Mouse (Mus musculus): ENCODE data around the gene Tmem94. TPM values are rescaled to one million over a fixed set of nuclear protein-coding genes. Genes with fewer than 3 reads are reported as not detected.

The Tmem94 gene
- polyA plus RNA-seq (2015; fragmentation: Nextera tagmentation; extraction: Ambion mirVana) = 28.2 and 29.1 TPM in 2 replicates

- Histone ChIP-seq H3K36me3 (ENCODE audit: control insufficient read depth, insufficient read depth, low read length) (no peaks in the 10 kb centered on the region), H3K27me3 (ENCODE audit: control insufficient read depth, insufficient read depth, low read depth, low read length) (no peaks in the 10 kb centered on the region), H3K9ac (ENCODE audit: low read length) (peak within 1 kb of the TSS; percentile 87), H3K4me3 (ENCODE audit: low read length) (peak within 1 kb of the TSS; percentile 82), H3K4me1 (replicated peaks; ENCODE audit: control insufficient read depth, insufficient read depth, low read length) (peaks cover 30% of the 10 kb centered on the region), H3K4me2 (ENCODE audit: low read depth, low read length) (peak within 1 kb of the TSS; percentile 61), H3K9me3 (ENCODE audit: control insufficient read depth, low read length) (no peaks in the 10 kb centered on the region), H3K27ac (ENCODE audit: low read length) (peak within 1 kb of the TSS; percentile 94)
- under 1% methylated on average over 31 of the region's 32 CpGs for WGBS
- peak; percentile 97 for ATAC-seq (ENCODE audit: low read depth)
Observed at GRCm38 (mm10) chr11:115765103-115765606, at the start of gene Tmem94. TSS of gene Tmem94 (plus strand) at chr11:115765433.

GRCm38 (mm10) chr11:115716410-115717338, 48.6 kb upstream of the Tmem94 start:
- Histone ChIP-seq H3K9ac (ENCODE audit: low read length) (no peak overlapping the region), H3K9me3 (ENCODE audit: control insufficient read depth, low read length) (no peaks in the 10 kb centered on the region), H3K4me3 (ENCODE audit: low read length) (no peak overlapping the region), H3K27ac (ENCODE audit: low read length) (no peak overlapping the region), H3K4me2 (ENCODE audit: low read depth, low read length) (no peak overlapping the region), H3K4me1 (replicated peaks; ENCODE audit: control insufficient read depth, insufficient read depth, low read length) (no peaks in the 10 kb centered on the region), H3K36me3 (ENCODE audit: control insufficient read depth, insufficient read depth, low read length) (no peaks in the 10 kb centered on the region), H3K27me3 (ENCODE audit: control insufficient read depth, insufficient read depth, low read depth, low read length) (no peaks in the 10 kb centered on the region)
- 64% methylated on average over 14 of the region's 15 CpGs for WGBS
- no peak for ATAC-seq (ENCODE audit: low read depth)

- WGBS = 44% methylated on average over 8 of the region's 8 CpGs
- no peak for ATAC-seq (ENCODE audit: low read depth)
Observed at GRCm38 (mm10) chr11:115717660-115718390, 47.4 kb upstream of the Tmem94 start.

GRCm38 (mm10) chr11:115722638-115723037, 42.6 kb upstream of the Tmem94 start:
- ATAC-seq (ENCODE audit: low read depth) = peak; percentile 80
- Histone ChIP-seq H3K27me3 (ENCODE audit: control insufficient read depth, insufficient read depth, low read depth, low read length) (no peaks in the 10 kb centered on the region), H3K9ac (ENCODE audit: low read length) (peak overlapping the region; percentile 27), H3K4me2 (ENCODE audit: low read depth, low read length) (peak overlapping the region; percentile 45), H3K4me3 (ENCODE audit: low read length) (peak overlapping the region; percentile 18; the same call in 1 of the 2 replicates), H3K36me3 (ENCODE audit: control insufficient read depth, insufficient read depth, low read length) (no peaks in the 10 kb centered on the region), H3K27ac (ENCODE audit: low read length) (peak overlapping the region; percentile 35), H3K4me1 (replicated peaks; ENCODE audit: control insufficient read depth, insufficient read depth, low read length) (no peaks in the 10 kb centered on the region), H3K9me3 (ENCODE audit: control insufficient read depth, low read length) (no peaks in the 10 kb centered on the region)
- 12% methylated on average over 14 of the region's 14 CpGs for WGBS

More at GRCm38 (mm10) chr11:115717660-115718390, 47.4 kb upstream of the Tmem94 start:
- Histone ChIP-seq H3K4me1 (replicated peaks; ENCODE audit: control insufficient read depth, insufficient read depth, low read length) (no peaks in the 10 kb centered on the region), H3K9me3 (ENCODE audit: control insufficient read depth, low read length) (no peaks in the 10 kb centered on the region), H3K4me2 (ENCODE audit: low read depth, low read length) (no peak overlapping the region), H3K4me3 (ENCODE audit: low read length) (no peak overlapping the region), H3K27ac (ENCODE audit: low read length) (no peak overlapping the region), H3K27me3 (ENCODE audit: control insufficient read depth, insufficient read depth, low read depth, low read length) (no peaks in the 10 kb centered on the region), H3K9ac (ENCODE audit: low read length) (no peak overlapping the region), H3K36me3 (ENCODE audit: control insufficient read depth, insufficient read depth, low read length) (no peaks in the 10 kb centered on the region)

GRCm38 (mm10) chr11:115723231-115723630, 42.0 kb upstream of the Tmem94 start:
- no peak overlapping the region for H3K4me2 ChIP-seq (ENCODE audit: low read depth, low read length)
- no peak overlapping the region for H3K9ac ChIP-seq (ENCODE audit: low read length)
- no peaks in the 10 kb centered on the region for H3K36me3 ChIP-seq (ENCODE audit: control insufficient read depth, insufficient read depth, low read length)
- H3K9me3 ChIP-seq (ENCODE audit: control insufficient read depth, low read length) = no peaks in the 10 kb centered on the region
- H3K27me3 ChIP-seq (ENCODE audit: control insufficient read depth, insufficient read depth, low read depth, low read length) = no peaks in the 10 kb centered on the region
- 83% methylated on average over 2 of the region's 2 CpGs for WGBS
- H3K4me3 ChIP-seq (ENCODE audit: low read length) = no peak overlapping the region
- H3K4me1 ChIP-seq (replicated peaks; ENCODE audit: control insufficient read depth, insufficient read depth, low read length) = no peaks in the 10 kb centered on the region
- ATAC-seq (ENCODE audit: low read depth) = no peak
- peak overlapping the region; percentile 35 for H3K27ac ChIP-seq (ENCODE audit: low read length)

GRCm38 (mm10) chr11:115734041-115734686, 31.1 kb upstream of the Tmem94 start:
- no peak overlapping the region for H3K4me3 ChIP-seq (ENCODE audit: low read length)
- H3K4me1 ChIP-seq (replicated peaks; ENCODE audit: control insufficient read depth, insufficient read depth, low read length) = no peaks in the 10 kb centered on the region
- no peak overlapping the region for H3K9ac ChIP-seq (ENCODE audit: low read length)
- H3K27me3 ChIP-seq (ENCODE audit: control insufficient read depth, insufficient read depth, low read depth, low read length) = no peaks in the 10 kb centered on the region
- WGBS = 44% methylated on average over 11 of the region's 11 CpGs
- no peak overlapping the region for H3K27ac ChIP-seq (ENCODE audit: low read length)
- H3K36me3 ChIP-seq (ENCODE audit: control insufficient read depth, insufficient read depth, low read length) = no peaks in the 10 kb centered on the region
- no peak for ATAC-seq (ENCODE audit: low read depth)
- H3K4me2 ChIP-seq (ENCODE audit: low read depth, low read length) = no peak overlapping the region
- no peaks in the 10 kb centered on the region for H3K9me3 ChIP-seq (ENCODE audit: control insufficient read depth, low read length)

GRCm38 (mm10) chr11:115737608-115738208, 27.5 kb upstream of the Tmem94 start:
- Histone ChIP-seq H3K36me3 (ENCODE audit: control insufficient read depth, insufficient read depth, low read length) (no peaks in the 10 kb centered on the region), H3K4me2 (ENCODE audit: low read depth, low read length) (no peak overlapping the region)

GRCm38 (mm10) chr11:115738275-115738885, 26.9 kb upstream of the Tmem94 start:
- H3K4me1 ChIP-seq (replicated peaks; ENCODE audit: control insufficient read depth, insufficient read depth, low read length) = no peaks in the 10 kb centered on the region

More at GRCm38 (mm10) chr11:115737608-115738208, 27.5 kb upstream of the Tmem94 start:
- Histone ChIP-seq H3K27me3 (ENCODE audit: control insufficient read depth, insufficient read depth, low read depth, low read length) (no peaks in the 10 kb centered on the region), H3K4me1 (replicated peaks; ENCODE audit: control insufficient read depth, insufficient read depth, low read length) (no peaks in the 10 kb centered on the region), H3K27ac (ENCODE audit: low read length) (no peak overlapping the region), H3K9me3 (ENCODE audit: control insufficient read depth, low read length) (no peaks in the 10 kb centered on the region), H3K9ac (ENCODE audit: low read length) (no peak overlapping the region), H3K4me3 (ENCODE audit: low read length) (no peak overlapping the region)
- no peak for ATAC-seq (ENCODE audit: low read depth)
- 63% methylated on average over 10 of the region's 10 CpGs for WGBS

More at GRCm38 (mm10) chr11:115738275-115738885, 26.9 kb upstream of the Tmem94 start:
- H3K4me3 ChIP-seq (ENCODE audit: low read length) = no peak overlapping the region
- no peak overlapping the region for H3K9ac ChIP-seq (ENCODE audit: low read length)
- no peak for ATAC-seq (ENCODE audit: low read depth)
- H3K36me3 ChIP-seq (ENCODE audit: control insufficient read depth, insufficient read depth, low read length) = no peaks in the 10 kb centered on the region
- WGBS = 30% methylated on average over 13 of the region's 13 CpGs
- H3K9me3 ChIP-seq (ENCODE audit: control insufficient read depth, low read length) = no peaks in the 10 kb centered on the region
- no peaks in the 10 kb centered on the region for H3K27me3 ChIP-seq (ENCODE audit: control insufficient read depth, insufficient read depth, low read depth, low read length)
- no peak overlapping the region for H3K27ac ChIP-seq (ENCODE audit: low read length)
- no peak overlapping the region for H3K4me2 ChIP-seq (ENCODE audit: low read depth, low read length)
